Mouse (Mus musculus): ENCODE measurements around the gene Gm20388. TPM values are rescaled to one million over a fixed set of nuclear protein-coding genes. Genes with fewer than 3 reads are reported as not detected.

The Gm20388 gene
- polyA plus RNA-seq, 1 experiment: 0.36 TPM

DNA sequence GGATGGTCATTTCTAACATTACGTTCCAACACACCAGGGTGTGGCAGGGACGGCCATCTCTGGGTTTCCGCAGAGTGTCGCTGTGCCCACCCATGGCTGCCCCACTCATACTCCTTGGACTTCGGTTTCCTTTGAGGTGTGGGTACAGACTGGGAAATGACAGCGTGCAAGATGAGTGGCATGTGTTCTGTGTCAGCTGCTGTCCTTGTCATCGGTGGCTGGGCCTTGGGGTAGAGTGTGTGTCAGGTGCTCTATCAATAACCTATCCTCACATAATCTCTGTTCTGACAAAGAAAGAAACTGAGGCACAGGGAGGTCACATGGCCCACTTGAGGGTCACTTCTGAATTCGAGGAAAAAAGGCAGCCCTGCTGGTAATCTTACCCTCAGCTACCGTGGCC is 2726.6 kb downstream of the Gm20388 start:
- TF ChIP-seq TAL1 (IDR thresholded peaks at IDR 0.05; ENCODE audit: low read length) (no peak), GATA1 (IDR thresholded peaks at IDR 0.05; ENCODE audit: low read length) (no peak)
- Histone ChIP-seq H3K9me3 (ENCODE audit: control insufficient read depth, low read length) (no peaks in the 10 kb centered on the region), H3K4me3 (replicated peaks) (no peak overlapping the region), H3K27me3 (ENCODE audit: control insufficient read depth) (no peaks in the 10 kb centered on the region), H3K36me3 (ENCODE audit: control insufficient read depth) (peaks cover 93% of the 10 kb centered on the region), H3K4me1 (ENCODE audit: control insufficient read depth) (peaks cover 47% of the 10 kb centered on the region)

DNA sequence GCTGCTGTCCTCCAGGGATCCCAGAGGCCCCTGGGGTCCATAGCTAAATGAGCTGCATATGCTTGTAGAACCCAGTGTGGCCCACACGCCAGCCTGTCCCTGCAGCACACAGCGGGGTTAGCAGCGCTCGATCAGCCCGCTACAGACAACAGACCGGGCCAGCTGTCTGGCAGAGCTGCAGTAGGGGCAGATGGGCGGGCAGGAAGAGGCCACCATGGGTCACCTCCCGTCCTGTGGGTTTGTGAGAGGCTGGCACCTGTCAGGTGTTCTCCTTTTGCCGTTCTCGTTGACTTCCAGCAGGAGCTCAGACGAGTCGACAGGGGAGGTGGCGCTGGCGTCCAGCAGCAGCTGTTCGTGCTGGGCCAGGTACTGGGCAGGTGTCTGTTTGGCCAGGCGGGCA is 2728.0 kb downstream of the Gm20388 start:
- Histone ChIP-seq H3K9me3 (ENCODE audit: control insufficient read depth, low read length) (no peaks in the 10 kb centered on the region), H3K27me3 (ENCODE audit: control insufficient read depth) (no peaks in the 10 kb centered on the region), H3K4me1 (ENCODE audit: control insufficient read depth) (peaks cover 47% of the 10 kb centered on the region), H3K36me3 (ENCODE audit: control insufficient read depth) (peaks cover 94% of the 10 kb centered on the region), H3K4me3 (replicated peaks) (no peak overlapping the region)
- TF ChIP-seq GATA1 (IDR thresholded peaks at IDR 0.05; ENCODE audit: low read length): no peak
- TF ChIP-seq TAL1 (IDR thresholded peaks at IDR 0.05; ENCODE audit: low read length): no peak

DNA sequence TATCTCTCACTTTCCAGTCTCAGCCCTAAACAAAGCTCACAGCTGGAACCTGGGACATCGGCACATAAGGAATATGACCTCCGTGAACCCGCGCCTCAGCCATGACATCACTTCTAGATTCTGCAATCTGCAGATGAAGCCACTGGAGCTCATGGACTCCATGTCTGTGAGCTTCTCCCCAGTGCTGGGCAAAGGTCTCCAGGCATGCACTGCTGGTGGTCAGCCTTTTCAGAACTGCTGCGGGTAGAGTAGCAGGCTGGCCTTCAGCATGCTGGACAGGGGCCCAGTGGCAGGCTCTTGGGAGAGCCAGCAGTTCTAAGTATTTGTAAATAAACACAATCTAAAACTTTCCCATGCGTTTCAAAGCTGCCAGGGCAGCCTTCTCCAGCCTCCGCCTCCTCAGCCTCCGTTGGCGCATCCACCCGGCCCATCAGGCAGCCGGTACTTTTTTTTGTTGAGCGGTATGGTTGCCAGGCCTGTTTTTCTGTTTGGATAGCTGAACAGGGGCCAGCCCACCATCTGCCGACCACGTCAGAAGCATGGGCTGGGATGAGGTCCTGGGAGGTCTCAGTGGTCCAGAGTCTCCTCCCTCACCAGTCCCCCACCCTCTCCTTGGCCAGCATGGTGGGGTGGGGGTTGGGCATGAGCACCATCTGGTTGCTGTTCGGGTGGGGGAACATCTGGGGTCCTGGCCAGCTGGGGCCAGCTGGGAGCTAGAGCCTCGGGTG is 2729.0 kb downstream of the Gm20388 start:
- no peak overlapping the region for H3K4me3 ChIP-seq (replicated peaks)
- no peaks in the 10 kb centered on the region for H3K27me3 ChIP-seq (ENCODE audit: control insufficient read depth)
- no peak for TF ChIP-seq GATA1 (IDR thresholded peaks at IDR 0.05; ENCODE audit: low read length)
- TF ChIP-seq TAL1 (IDR thresholded peaks at IDR 0.05; ENCODE audit: low read length): no peak
- peaks cover 94% of the 10 kb centered on the region for H3K36me3 ChIP-seq (ENCODE audit: control insufficient read depth)
- no peaks in the 10 kb centered on the region for H3K9me3 ChIP-seq (ENCODE audit: control insufficient read depth, low read length)
- peaks cover 43% of the 10 kb centered on the region for H3K4me1 ChIP-seq (ENCODE audit: control insufficient read depth)

DNA sequence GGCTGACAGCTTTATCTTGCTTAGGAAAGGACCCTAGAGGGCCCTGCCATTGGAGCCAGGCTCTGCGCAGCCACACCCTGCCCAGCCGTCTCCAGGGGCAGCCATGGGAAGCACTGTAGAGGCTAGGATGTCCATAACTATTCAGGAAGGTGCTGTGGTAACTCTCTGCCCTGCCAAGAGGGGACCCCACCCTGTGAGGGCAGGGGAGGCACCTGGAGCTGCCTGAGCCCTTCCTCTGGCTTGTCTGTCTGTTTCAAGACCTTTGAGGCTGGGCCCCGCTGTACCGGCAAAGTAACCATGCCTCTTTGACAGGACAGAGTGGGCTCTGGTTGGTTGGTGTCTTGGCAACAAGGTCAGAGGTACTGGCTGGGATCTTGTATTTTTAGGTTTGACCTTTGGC is 2730.2 kb downstream of the Gm20388 start:
- Histone ChIP-seq H3K4me3 (replicated peaks) (no peak overlapping the region), H3K36me3 (ENCODE audit: control insufficient read depth) (peaks cover 94% of the 10 kb centered on the region), H3K9me3 (ENCODE audit: control insufficient read depth, low read length) (no peaks in the 10 kb centered on the region), H3K27me3 (ENCODE audit: control insufficient read depth) (no peaks in the 10 kb centered on the region), H3K4me1 (ENCODE audit: control insufficient read depth) (peaks cover 31% of the 10 kb centered on the region)
- TF ChIP-seq TAL1 (IDR thresholded peaks at IDR 0.05; ENCODE audit: low read length) (no peak), GATA1 (IDR thresholded peaks at IDR 0.05; ENCODE audit: low read length) (no peak)

DNA sequence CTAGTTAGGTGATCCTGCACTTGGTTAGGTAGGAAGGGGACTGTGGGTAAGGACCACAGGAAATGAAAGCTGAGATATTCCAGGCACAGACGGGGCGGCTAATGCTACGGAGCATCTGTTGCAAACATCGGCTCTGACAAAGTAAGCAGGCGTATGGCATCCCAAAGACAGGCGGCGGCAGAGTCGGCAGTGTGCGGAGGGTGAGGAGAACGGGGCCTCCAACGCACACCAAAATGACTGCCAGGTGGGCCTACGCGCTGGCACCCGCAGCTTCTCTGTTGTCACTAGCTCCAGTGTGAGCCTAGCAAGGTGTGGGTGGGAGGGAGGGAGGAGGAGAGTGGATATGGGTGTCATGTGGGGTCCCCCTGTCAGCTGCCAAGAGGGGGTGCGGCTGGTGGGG is 2730.8 kb downstream of the Gm20388 start:
- H3K9me3 ChIP-seq (ENCODE audit: control insufficient read depth, low read length): no peaks in the 10 kb centered on the region
- H3K36me3 ChIP-seq (ENCODE audit: control insufficient read depth): peaks cover 97% of the 10 kb centered on the region
- H3K27me3 ChIP-seq (ENCODE audit: control insufficient read depth): no peaks in the 10 kb centered on the region
- H3K4me1 ChIP-seq (ENCODE audit: control insufficient read depth): peaks cover 26% of the 10 kb centered on the region
- no peak overlapping the region for H3K4me3 ChIP-seq (replicated peaks)
- no peak for TF ChIP-seq GATA1 (IDR thresholded peaks at IDR 0.05; ENCODE audit: low read length)
- TF ChIP-seq TAL1 (IDR thresholded peaks at IDR 0.05; ENCODE audit: low read length): no peak

DNA sequence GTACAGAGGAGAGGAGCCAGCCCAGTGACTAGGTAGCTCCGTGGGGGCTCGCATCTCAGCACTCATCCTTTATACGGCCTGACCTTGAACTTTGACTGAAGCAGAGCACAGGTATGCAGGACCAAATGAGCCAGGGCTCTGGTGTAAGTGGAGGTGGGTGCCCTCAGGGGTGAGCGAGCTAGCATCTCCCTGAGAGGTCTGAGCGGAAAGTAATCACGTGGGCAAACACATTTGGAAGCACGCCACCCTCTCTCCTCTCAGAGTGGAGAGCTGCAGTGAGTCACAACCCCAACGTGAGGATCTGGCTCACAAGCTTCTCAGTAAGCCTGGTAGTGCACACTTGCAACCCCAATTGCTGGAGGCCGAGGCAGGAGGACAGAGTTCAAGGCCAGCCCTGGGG is 2731.4 kb downstream of the Gm20388 start:
- H3K9me3 ChIP-seq (ENCODE audit: control insufficient read depth, low read length): no peaks in the 10 kb centered on the region
- no peaks in the 10 kb centered on the region for H3K27me3 ChIP-seq (ENCODE audit: control insufficient read depth)
- peaks cover 97% of the 10 kb centered on the region for H3K36me3 ChIP-seq (ENCODE audit: control insufficient read depth)
- no peak overlapping the region for H3K4me3 ChIP-seq (replicated peaks)
- TF ChIP-seq TAL1 (IDR thresholded peaks at IDR 0.05; ENCODE audit: low read length) (no peak), GATA1 (IDR thresholded peaks at IDR 0.05; ENCODE audit: low read length) (no peak)
- H3K4me1 ChIP-seq (ENCODE audit: control insufficient read depth): peaks cover 19% of the 10 kb centered on the region

DNA sequence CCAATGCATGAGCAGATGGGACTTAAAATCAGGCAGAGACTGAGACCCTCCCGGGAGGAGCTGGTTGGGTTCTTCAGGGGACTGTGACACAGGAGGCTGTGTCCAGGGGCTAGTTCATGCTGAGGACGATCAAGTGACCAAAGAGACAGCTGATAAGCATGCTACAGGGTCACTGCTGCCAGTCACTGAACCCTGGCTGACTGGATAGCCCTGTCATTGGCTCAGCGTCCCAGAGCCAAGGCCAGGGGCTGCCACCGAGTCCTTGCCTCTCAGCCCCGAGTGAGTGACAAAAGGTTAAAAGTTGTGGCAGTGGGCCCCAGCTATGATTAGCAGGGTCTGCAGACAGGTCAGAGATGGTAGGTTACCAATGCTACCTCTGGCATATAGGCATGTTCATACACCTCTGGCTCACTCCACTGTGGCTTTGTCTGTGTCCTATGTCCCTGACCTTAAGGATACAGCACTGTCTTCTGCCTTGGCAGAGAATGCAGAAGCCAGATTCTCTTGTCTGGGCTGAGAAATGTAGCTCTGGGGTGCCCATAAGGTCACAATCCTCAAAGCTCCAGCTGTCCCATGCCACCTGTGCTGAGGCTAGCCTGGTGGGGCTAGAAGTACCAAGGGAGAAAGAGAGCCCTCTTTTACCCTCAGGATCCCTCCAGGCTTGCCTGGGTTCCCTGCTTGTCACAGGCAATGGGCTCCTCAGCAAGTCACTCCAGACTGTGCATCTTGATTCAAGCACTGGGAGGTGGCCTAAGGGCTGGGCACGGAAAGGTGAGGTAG is 2733.7 kb downstream of the Gm20388 start:
- H3K36me3 ChIP-seq (ENCODE audit: control insufficient read depth): peaks cover 94% of the 10 kb centered on the region
- no peak for TF ChIP-seq GATA1 (IDR thresholded peaks at IDR 0.05; ENCODE audit: low read length)
- no peak for TF ChIP-seq TAL1 (IDR thresholded peaks at IDR 0.05; ENCODE audit: low read length)
- no peak overlapping the region for H3K4me3 ChIP-seq (replicated peaks)
- no peaks in the 10 kb centered on the region for H3K9me3 ChIP-seq (ENCODE audit: control insufficient read depth, low read length)
- H3K4me1 ChIP-seq (ENCODE audit: control insufficient read depth): peaks cover 4% of the 10 kb centered on the region
- no peaks in the 10 kb centered on the region for H3K27me3 ChIP-seq (ENCODE audit: control insufficient read depth)

DNA sequence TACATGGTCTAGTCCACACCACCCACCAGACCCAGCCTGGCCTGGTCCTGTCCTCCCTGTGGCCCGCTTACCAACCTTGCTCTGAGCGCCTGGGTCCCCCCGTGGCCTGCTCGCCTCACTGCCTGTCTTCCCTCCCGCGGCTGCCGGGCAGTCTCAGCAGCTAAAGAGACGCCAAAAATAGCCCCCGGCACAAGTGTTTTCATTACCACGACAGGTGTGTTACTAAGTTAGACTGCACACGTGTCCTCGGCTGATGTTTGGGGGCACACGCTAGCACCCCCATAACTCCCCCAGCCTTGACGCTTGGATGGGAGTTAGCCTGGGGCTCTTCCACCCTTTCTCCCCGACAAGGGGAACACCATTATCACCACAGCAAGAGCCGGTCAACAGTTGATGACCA is 2735.7 kb downstream of the Gm20388 start:
- Histone ChIP-seq H3K36me3 (ENCODE audit: control insufficient read depth) (peaks cover 90% of the 10 kb centered on the region), H3K9me3 (ENCODE audit: control insufficient read depth, low read length) (no peaks in the 10 kb centered on the region), H3K27me3 (ENCODE audit: control insufficient read depth) (no peaks in the 10 kb centered on the region), H3K4me3 (replicated peaks) (no peak overlapping the region), H3K4me1 (ENCODE audit: control insufficient read depth) (no peaks in the 10 kb centered on the region)
- TF ChIP-seq TAL1 (IDR thresholded peaks at IDR 0.05; ENCODE audit: low read length) (no peak), GATA1 (IDR thresholded peaks at IDR 0.05; ENCODE audit: low read length) (no peak)

DNA sequence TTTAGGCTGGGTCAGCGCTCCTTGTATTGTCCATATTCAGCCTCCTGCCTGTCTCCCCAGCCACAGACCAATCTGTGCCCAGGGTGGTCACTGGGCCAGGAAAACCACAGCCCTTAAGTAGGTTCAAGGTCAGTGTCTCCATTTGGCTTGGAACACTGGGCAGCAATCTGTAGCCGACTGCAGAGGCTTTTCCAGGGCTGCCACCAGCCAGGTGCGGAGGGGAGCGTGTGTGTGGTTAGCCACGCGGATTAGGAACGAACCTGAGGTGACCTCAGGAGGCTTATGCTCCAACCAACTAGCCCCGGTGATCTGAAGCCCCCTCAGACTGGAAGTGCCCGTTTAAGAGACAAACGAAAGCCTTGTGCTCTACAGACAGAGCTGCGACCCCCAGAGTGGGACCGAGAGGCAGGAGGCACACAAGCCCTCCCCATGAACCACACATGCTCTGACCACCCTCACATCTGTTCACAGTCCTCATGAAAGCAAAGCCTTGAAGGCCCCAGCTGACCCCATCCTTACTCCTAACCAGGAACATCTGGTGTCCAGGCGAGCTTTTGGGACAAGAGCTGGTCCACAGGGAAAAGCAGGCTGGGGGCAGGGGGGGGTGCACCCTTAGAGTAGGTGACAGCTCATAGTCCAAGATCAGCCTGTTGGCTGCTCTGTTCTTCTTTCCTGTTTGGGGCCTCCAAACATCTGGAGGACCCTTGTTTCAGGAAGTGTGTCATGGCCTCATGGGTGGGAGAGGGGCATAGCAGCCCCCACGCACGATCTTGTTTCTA is 2737.7 kb downstream of the Gm20388 start:
- Histone ChIP-seq H3K9me3 (ENCODE audit: control insufficient read depth, low read length) (no peaks in the 10 kb centered on the region), H3K36me3 (ENCODE audit: control insufficient read depth) (peaks cover 77% of the 10 kb centered on the region), H3K4me1 (ENCODE audit: control insufficient read depth) (peaks cover 2% of the 10 kb centered on the region; the same call in 1 of the 2 replicates)

More for the DNA sequence above, 2737.7 kb downstream of the Gm20388 start:
- no peak for TF ChIP-seq GATA1 (IDR thresholded peaks at IDR 0.05; ENCODE audit: low read length)
- TF ChIP-seq TAL1 (IDR thresholded peaks at IDR 0.05; ENCODE audit: low read length): no peak
- Histone ChIP-seq H3K4me3 (replicated peaks) (no peak overlapping the region), H3K27me3 (ENCODE audit: control insufficient read depth) (no peaks in the 10 kb centered on the region)

Data from erythroblast, embryonic 14.5 days (primary cell).